Mouse (Mus musculus): Measurements from ENCODE around the gene Irs4.

Gene Irs4

GRCm38 (mm10) chrX:141724937-141725918 is at the start of gene Irs4:
Gene Irs4, minus strand, starts transcription at chrX:141725263.
- DNase-seq (ENCODE audit: low spot score in 2 of 2): peak in 1 of 2 experiments; percentile 53

- no peak for DNase-seq (ENCODE audit: low spot score in 2 of 2)
Measured at GRCm38 (mm10) chrX:141750360-141750759, 25.3 kb upstream of the Irs4 start.

DNA sequence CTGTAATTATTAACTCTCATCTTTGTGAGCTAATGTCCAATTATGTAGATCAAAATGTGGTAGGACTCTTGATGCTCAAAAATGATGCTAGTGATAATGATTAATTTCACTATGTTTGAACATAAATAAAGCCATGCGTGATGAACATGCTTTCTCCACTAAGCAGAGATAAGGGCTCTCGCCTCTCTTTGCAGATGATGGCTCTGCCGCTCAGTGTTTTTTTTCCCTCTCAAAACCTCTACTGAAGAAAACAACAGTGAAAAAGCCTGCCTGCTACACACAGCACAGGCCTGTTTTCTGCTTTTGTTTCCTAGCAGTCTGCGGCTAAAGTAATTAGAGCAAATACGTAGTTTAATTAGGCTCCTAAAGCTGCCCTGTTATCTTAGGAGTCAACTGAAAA is 4.5 kb upstream of the Irs4 start:
- DNase-seq (ENCODE audit: low spot score in 2 of 2): no peak

GRCm38 (mm10) chrX:141724391-141724891 is 622 bp downstream of the Irs4 start:
- DNase-seq (ENCODE audit: low spot score in 2 of 2): peak in 1 of 2 experiments; percentile 60

DNA sequence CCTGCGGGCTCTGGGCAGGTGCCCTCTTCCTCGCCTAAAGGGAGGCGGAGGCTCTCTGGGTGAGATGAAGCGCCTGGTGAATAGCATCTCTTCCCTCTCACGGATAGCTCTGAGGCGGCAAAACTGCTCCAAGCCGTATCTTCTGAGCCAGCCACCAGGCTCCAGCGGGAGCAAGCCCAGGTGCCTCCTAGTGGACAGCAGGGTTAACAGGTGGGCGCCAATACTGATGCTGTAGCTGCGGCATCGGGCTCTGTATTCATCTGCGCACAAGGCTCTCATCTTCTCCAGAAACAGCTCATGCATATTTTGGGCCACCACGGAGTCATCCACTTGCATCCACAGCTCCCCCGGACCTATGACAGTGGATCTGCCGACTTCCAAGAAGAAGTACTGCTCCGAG is 1.1 kb downstream of the Irs4 start:
- peak in 1 of 2 experiments; percentile 58 for DNase-seq (ENCODE audit: low spot score in 2 of 2)

- peak in 1 of 2 experiments; percentile 57 for DNase-seq (ENCODE audit: low spot score in 2 of 2)
Measured at GRCm38 (mm10) chrX:141721725-141722124, 3.3 kb downstream of the Irs4 start.

Measured in spleen, postnatal 4 days (tissue).